Mouse (Mus musculus): ENCODE measurements at regions not wholly inside any gene's neighbourhood (a gene's known extent, or its start where the extent isn't known, plus 50 kb on each side); places are given as distances from the start of the nearest gene placed in this dataset.

DNA sequence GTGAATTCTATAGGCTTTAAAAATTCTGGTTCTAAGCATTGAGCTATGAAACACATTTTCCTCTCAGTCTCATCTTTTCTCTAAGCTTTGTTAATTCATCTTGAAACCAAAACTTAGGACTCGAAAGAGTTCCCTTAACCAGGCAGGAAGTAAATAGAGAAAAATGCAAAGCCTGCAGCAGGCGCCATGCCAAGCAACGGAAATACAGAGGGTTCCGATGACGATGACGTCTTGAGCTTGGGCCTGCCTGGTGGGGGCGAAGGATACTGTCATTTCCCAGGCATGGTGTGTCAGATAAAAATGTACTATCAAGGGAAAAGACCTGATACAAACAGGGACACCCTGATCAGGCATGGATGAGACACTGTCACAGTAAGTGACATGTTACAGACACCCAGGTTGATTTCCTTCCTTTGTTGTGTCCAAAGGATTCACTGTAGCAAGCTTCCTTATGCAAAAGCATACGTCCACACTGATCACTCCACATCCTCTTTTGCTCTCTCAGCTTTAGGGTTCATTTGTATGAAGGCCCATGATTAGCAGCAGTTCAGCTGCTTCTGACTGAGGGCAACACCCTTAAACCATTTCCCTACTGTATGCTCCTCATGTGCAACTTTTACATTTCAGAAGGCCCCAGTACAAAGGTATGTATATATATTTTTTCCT lies 135.0 kb downstream of the Cemip2 start:
- DNase-seq (ENCODE audit: low spot score in 2 of 2), result no peak

DNA sequence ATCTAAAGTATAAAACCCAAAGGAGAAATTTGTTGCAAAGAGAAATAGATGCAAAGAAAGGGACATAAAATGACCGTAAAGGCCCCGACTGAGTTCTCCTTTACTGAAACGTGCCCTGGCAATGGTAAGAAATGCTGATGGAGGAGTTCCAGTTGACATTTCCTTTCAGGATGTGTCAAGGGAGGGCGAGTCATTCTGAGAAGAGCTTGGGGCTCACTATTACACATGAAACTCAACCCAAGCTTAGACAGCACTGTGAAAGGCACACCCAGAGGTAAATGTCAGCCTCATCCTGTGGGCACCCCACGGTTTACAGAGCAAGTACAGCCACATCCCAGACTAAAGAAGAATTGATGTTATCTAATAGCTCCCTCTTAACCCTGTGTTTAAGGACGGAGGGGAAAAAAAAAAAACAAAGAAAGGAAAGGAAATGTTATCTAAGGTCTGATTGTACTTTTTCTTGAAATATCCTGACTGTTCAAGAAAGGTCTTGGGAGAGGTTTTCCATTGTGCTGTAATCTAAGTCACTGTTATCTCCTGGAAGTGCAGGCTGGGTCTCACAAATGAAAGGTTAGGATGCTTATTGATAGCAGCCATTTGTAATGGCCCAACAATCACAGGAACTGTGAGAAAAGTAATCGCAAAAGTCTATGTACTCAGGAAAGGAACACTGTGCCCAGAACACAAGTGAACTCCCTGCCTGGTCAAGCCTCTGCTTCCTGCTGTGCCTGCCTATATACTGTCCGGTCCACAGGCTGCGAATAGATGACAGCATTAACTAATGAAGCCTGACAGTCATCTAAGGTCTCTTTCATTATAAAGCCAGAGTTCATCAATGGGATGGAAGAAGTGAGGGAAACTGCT lies 135.8 kb downstream of the Cemip2 start:
- DNase-seq (ENCODE audit: low spot score in 2 of 2), result no peak

DNA sequence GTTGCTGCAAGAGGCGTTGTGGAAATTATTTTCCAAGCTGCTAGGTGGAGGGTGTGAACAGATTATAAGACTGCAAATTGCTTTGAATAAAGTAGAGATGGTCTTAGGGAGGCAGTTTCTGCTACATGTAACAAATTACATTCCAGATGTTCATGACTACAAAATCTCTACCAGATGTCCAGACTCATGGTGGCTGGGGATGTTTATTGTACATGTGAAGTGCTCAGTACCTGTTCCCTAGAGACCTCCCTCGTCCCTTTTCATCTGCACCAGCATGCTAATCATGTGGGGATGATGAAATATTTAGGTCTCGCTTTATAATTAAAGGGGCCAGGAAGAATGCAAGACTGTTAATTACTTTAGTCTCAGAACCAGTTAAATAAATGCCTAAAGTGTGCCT lies 136.5 kb downstream of the Cemip2 start:
- no peak for DNase-seq (ENCODE audit: low spot score in 2 of 2)

DNA sequence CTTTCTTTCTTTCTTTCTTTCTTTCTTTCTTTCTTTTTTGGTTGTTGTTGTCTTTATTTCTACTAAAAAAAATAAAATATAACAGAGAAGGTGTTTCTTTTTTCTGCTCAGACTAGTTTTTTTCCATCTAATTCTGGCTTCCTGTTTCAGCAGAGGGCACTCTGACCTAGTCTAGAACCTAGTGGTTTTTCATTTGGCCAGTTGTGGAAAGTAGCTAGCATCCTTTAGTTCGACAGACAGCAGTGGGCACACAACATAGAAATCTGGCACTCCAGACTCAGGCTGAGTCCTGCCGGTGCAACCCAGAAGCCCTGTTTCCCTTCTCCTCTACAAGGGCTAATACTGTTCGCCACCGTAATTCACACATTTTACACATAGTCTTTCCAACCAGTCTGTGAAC lies 140.0 kb downstream of the Cemip2 start:
- no peak for DNase-seq (ENCODE audit: low spot score in 2 of 2)

DNA sequence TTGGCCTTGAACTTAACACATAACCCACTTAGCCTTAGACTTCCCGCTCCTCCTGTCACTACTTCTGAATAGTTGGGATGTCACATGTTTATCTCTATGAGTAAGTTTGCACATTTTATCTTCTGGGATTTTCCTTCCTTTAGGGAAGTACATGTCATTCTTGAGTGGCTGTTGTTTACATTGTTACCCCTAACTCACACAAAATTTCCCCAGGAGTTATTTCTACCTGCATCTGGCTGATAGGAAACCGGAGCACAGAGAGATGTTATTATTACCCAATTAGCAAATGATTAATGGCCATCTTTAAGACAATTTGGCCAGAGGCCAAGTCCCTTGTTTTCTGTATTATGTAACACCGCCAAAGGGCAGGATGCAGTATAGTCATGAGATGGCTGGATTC lies 140.9 kb downstream of the Cemip2 start:
- no peak for DNase-seq (ENCODE audit: low spot score in 2 of 2)

DNA sequence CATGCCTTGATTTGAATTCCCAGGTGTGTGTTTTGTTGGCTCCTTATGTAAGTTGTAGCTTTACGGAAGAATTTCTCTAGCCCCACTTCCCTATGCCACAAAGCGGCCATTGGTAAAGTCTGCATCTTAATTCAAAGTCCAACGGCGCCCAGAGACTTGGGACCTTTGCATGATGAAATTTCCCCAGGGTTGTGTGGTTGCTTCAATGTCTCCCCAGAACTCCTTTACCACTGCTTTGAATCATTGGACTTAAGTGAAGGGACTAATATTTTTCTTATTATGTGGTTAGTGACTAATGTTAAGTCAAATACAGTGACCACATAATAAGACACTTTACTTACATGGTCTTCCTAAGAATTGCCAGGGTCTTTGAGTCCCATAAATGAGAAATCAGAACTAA lies 162.0 kb downstream of the Cemip2 start:
- no peak for DNase-seq (ENCODE audit: low spot score in 2 of 2)

DNA sequence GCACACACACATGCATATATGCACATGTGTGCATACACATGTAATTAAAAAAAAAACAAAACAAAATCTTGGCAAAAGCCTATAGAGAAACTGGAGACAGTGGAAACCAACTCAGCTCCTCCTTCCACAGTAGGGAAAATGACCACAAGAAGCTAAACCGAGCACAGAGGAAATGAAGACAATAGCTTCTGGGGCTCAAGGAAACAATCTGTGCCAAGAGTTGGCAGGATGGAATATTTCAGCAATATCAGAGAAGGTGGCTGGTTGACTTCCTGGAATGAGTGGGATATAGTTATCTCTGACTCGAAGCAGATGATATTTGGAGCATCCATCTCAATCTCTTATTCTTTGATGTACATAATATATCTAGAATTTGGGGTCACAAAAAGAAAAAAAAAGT lies 163.6 kb downstream of the Cemip2 start:
- DNase-seq (ENCODE audit: low spot score in 2 of 2), result no peak

DNA sequence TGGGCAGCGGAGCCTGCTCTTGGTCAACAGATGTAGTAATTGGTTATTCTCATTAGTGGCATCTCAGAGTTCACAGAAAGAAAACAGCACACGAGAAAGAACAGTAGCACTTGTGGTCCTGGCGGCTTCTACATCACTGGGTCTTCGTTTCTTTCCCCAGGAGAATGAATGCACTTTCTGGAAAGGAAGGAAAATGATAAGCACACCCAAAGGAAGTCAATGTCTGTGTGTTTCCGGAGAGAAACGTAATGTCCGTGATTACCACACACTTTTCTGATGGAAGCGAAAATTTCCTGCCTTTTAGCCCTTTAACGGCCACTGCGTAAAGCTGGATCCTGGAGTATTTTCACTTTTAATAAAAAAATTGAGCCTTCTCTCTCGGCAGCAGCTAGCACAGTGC lies 164.1 kb downstream of the Cemip2 start:
- DNase-seq (ENCODE audit: low spot score in 2 of 2), result no peak

DNA sequence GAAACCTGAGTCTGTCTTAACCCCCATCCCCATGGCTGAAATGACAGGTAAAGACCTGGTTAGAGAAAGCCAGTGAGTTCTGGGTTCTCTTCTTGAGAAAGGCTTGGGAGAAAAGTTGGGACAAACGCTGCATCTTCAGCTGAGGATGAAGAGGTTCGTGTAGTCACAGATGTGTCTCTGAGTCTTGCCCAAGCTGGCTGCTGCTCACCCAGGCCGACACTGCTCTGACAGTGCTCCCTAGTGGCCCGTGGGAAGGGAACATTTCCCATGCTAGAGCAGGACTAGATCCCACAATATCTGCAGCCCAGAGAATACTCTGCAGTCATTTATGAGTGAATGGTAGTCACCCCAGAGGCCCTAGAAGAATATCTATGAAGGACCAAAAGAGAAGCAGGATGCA lies 165.3 kb downstream of the Cemip2 start:
- DNase-seq (ENCODE audit: low spot score in 2 of 2), result no peak

DNA sequence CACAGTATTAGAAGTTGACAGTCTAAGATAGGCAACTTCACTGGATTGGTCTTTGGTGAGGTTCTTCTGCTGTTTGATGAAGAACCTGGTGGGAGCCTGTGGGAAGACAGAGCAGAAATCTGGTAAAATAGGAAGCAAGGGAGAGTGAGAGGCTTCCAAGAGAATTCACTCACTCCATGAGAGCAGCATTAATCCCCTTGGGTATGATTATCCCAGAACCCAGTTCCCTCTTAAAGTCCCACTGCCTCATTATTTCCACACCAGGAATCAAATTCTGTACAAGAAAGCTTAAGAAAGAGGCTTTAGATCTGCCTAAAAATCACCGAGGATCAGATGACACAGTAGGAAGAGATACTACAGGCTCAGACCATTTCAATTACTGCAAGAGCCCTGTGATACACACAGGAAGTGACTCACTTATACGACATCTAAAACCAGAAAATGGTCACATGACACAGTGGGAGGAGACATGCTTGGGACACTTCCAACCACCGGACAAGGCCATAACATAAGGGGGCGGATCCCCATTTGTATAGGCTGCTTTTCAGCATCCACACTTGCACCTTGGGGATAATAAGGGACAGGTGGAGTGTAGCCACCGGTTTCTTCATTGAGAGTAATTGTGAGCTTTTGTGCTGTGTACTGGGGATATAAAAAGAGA lies 168.2 kb downstream of the Cemip2 start:
- no peak for DNase-seq (ENCODE audit: low spot score in 2 of 2)

DNA sequence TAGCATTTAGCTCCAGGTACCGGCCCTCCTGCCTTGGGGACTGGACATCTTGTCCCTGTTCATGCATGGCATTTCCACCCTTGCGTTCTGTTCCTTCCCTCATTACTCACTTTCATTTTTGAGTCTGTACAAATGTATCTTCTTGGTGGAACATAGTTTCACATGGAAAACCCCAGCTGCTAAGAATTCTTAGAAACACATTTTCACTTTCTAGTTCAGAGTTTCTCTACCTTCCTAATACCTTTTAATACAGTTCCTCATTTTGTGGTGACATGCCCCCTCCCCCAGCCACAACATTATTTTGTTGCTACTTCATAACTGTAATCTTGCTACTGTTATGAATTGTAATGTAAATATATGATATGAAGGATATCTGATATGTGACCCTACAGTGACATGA lies 169.9 kb downstream of the Cemip2 start:
- no peak for DNase-seq (ENCODE audit: low spot score in 2 of 2)

DNA sequence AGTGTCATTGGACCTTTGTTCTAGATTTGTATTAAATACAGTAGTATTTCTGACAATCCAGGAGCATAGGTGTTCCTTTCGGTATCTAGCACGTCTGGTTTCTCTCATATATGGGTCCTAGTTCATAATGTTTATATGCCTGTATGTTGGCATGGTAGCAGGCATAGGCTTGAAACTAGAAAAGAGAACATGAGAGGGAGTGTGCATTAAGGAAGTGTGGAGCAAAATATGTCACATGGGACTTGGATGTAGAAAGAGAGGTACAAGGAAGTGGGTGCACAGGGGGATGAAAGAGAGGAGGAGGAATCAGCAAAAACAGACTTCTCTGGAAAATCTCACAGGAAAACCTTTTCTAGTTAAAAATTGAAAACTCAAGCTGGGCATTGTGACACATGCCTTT lies 176.2 kb upstream of the Trpm3 start:
- no peak for DNase-seq (ENCODE audit: low spot score in 2 of 2)

DNA sequence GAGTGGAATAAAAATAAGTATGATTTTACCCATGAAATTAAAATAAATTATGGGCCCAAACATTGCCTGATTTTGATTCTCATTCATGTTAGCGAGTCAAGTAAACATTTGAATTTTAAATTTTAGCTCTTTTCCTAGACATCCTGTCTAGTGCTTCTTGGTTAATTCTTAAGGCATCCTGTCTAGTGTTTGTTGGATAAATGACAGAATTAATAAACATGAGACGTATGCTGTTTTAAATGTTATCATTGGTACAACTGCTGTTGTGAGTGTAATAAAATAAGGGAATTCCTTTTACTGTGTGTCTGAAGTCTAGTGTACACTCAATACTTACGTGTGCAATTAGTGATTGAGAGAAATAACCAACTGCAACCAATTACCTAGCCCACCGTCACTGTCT lies 149.0 kb upstream of the Trpm3 start:
- DNase-seq (ENCODE audit: low spot score in 2 of 2), result no peak

DNA sequence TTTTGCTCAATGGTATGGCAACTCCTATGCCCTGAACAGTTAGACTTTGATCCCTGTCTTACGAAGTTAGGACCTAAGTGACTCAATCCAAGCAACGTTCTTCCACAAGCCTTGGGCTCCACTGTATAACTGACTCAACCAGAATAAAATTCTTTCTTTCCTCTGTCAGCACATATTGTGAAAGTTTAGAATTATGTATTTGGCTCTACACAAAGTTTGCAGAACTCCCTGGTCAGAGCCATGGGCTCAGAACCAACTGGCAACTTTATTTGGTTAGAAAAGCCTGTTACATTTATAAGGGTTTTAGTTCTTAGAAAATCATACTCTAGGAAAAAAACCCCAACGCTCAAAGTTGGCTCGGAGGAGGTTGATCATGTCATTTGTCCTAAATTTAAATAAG lies 147.9 kb upstream of the Trpm3 start:
- peak; percentile 5 to 23 for DNase-seq (ENCODE audit: low spot score in 2 of 2)

DNA sequence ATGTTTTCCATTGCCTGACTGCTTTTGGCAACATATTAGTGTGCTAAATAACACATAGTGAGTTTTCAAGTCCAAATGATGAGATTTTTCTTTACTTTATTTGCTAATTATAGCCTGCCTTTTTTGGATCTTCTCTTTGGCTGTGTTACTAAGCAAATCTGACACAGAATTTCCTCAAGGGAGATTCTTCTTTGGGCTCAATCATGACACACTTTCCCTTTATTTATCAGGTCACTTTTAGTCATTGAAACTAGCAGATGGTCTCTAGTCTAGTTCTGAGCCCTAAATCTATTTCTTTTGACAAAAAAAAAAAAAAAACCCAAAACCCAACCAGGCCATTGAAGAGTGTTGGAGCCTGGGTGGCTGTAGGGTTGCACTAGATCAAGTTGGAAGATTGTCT lies 147.4 kb upstream of the Trpm3 start:
- DNase-seq (ENCODE audit: low spot score in 2 of 2), result no peak

DNA sequence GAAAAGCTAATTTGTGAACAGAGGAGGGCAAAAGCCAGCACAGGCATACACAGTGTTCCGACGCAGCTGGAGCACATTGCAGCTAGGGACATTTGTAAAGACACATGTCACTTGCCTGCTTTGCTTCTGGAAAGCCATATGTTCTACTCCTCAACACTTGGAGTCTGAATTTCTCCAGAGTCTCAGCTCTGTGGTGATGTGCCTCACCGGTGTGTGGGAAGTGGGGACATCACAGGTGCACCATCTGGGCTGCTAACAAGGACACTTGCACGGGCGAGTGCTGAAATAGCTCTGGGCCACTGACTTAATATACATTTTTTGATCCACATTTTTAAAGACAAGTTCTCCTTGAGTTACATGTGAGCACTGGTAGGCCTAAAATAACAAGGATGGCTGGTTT lies 139.2 kb upstream of the Trpm3 start:
- no peak for DNase-seq (ENCODE audit: low spot score in 2 of 2)

DNA sequence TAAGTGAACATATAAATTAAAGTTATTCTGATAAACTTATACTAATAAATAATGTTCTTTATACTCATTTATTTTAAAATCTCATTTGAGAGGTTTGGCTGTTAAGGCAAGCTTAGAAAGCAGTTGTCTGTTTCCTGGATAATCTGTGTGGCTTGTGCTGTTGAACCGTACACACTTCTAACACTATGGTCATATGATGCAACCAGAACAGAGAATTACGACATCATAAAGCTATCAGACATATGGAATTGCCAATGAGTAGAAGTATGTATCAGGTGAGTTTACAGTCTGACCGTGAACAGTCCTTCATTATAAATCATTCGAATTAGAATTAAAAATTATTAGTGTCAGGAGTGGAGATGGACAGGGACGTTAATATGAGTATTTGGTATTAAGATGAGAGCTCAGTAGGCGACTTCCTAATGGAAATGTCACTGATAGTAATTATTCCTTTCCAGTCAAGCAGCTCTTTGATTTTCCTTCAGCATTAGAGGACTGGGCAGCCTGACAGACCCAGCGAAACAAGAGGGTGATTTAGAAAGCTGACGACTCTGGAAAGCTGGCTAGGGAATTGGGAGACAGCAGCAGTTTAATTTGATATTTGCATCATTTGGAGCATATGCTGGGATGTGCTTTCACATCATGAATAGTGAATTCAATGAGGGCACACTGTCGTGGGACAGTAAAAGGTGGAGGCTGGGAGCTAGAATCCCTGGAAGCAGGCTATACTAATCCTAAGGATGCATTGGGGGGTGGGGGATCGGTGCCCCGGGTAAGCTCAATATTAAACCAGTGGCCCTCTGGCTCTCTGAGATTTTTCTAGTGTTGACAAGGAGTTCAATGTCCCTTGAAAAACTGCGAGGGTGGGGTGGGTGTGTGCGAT lies 130.6 kb upstream of the Trpm3 start:
- no peak for DNase-seq (ENCODE audit: low spot score in 2 of 2)

DNA sequence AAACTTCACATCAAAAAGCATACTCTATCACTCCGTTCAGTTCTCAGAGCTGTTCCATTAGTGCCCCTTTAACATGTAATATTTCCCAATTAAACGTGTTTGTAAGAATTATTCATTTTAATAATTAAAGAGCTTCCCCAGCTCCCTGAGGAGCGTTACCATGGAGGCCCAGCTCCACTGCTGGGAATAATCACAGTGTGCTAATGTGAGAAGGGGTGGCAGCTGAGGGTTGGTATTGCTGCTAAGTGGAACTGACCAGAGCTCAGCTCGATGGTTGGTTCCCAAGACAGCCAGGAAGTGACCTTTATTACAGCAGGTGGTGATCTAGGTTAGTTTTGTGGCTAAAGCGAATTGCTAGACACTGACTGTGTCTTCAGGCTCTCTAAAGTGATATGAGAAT lies 128.6 kb upstream of the Trpm3 start:
- DNase-seq (ENCODE audit: low spot score in 2 of 2), result no peak

DNA sequence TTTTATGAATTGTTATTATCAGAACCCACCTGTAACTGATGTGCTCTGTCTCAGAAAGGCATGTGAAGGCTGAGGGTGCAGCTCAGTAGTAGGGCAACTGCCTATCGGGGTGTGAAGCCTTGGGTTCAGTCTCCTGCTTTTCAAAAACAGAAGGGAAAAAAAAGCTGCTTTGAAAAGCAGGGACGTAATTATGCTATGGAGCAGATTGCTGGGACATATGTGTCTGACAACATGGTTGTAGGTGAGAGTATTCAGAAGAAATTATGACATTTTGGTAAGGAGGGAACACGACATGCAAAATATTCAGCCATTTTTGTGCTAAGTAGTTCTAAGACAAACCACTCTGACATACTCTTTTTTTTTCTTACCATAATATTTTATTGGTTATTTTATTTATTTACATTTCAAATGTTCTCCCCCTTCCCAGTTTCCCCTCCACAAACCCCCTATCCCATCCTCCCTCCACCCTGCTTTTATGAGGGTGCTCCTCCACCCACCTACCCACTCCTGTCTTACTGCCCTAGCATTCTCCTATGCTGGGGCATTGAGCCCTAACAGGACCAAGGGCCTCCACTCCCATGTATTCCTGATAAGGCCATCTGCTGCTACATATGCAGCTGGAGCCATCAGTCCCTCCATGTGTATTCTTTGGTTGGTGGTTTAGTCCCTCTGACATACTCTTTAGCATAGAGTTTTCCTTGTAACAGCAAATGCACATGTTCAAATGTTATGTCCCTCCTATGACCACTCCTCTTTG lies 122.8 kb upstream of the Trpm3 start:
- DNase-seq (ENCODE audit: low spot score in 2 of 2), result no peak

DNA sequence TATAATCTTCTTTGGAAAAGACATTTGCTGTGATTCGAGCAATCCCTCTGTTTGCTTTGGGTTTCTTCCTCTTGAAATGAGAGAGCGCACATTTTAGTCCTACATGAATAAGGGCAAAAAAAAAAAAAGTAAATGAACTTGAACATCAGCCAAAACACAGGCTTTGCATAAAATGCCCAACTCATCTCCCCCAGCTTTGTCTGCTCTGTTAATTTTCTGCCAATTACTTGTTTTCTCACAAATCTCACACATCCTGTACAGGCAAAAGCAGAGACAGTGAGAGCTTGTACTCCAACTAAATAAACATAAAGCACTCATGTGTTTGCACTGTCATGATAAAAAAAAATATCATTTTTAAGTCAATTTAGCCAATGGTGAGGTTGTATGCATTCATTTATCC lies 121.4 kb upstream of the Trpm3 start:
- DNase-seq (ENCODE audit: low spot score in 2 of 2), result no peak

DNA sequence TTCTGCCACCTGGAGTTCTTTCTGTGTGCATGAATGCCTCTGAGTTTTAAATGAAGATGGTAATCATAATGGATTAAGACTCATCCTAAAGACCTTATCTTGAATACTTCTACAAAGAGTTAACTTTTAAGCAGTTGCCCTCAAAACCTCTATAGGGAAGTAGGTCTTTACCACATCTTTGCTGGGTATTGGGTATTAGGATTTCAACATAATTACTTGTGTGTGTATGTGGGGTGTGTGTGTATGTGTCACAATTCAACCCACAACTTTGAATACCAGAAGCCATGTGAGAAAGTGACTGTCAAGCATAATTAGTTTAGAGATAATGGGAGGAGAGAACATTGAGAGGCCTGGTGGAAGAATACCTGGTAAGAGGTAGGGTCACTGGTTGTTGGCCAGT lies 111.3 kb upstream of the Trpm3 start:
- no peak for DNase-seq (ENCODE audit: low spot score in 2 of 2)

All from gastrocnemius, adult 8-10 months (tissue).